Mouse (Mus musculus) lung, embryonic 14.5 days (tissue): Measurements from ENCODE around the gene Plekhg5. TPM values are rescaled to one million over a fixed set of nuclear protein-coding genes. Genes with fewer than 3 reads are reported as not detected.

ENCODE experiments used
- ATAC-seq: fragments of 200-750 bp; cut with Nextera tagmentation; 2 replicates; pipeline ENCODE4 v1.8.0; 2017; ENCODE audit warnings: mild to moderate bottlenecking, moderate TSS enrichment, moderate library complexity; ENCODE audit not compliant: insufficient read depth
- DNase-seq: peaks from one replicate; pipeline ENCODE4 v3.0.0-alpha.2; 2015
- H3K27ac ChIP-seq: fragments of 300-500 bp; sonication (generic); 2 replicates; pipeline ENCODE4 v1.5.1; 2014; ENCODE audit warnings: low read depth, mild to moderate bottlenecking, moderate library complexity
- H3K27me3 ChIP-seq: fragments of 300-500 bp; sonication (generic); 2 replicates; pipeline ENCODE4 v1.6.1; 2014; ENCODE audit warnings: low read length, control low read depth; ENCODE audit not compliant: insufficient read depth
- H3K36me3 ChIP-seq: fragments of 300-500 bp; sonication (generic); 2 replicates; pipeline ENCODE4 v1.6.1; 2014; ENCODE audit warnings: control low read depth; ENCODE audit not compliant: insufficient read depth
- H3K4me1 ChIP-seq: fragments of 300-500 bp; sonication (generic); 2 replicates; pipeline ENCODE4 v1.6.1; 2014; ENCODE audit warnings: antibody characterized with exemption, control low read depth; ENCODE audit not compliant: insufficient read depth
- H3K4me2 ChIP-seq: fragments of 300-500 bp; sonication (generic); 2 replicates; pipeline ENCODE4 v1.6.1; 2014; ENCODE audit warnings: mild to moderate bottlenecking
- H3K4me3 ChIP-seq: fragments of 300-500 bp; sonication (generic); 2 replicates; pipeline ENCODE4 v1.5.1; 2014; ENCODE audit warnings: low read depth, low read length
- H3K9ac ChIP-seq: fragments of 300-500 bp; sonication (generic); 2 replicates; pipeline ENCODE4 v1.6.1; 2014
- H3K9me3 ChIP-seq: fragments of 300-500 bp; sonication (generic); 2 replicates; pipeline ENCODE4 v1.6.1; 2016; ENCODE audit warnings: low read depth, low read length, control low read depth
- CTCF ChIP-seq: IDR thresholded peaks from 2 replicates; pipeline ENCODE4 v1.5.1; 2016; ENCODE audit warnings: antibody characterized with exemption, low read depth
- WGBS: fragments of 180-500 bp; shearing (Covaris S2); extraction: QIAGEN DNeasy Blood & Tissue Kit; methylation state at CpG from one replicate; pipeline ENCODE4 v1.1.7; 2014; 5-methylcytosine and 5-hydroxymethylcytosine counted together
- polyA plus RNA-seq: library from polyadenylated mRNA; unstranded; fragments of >200 nt; fragmentation: Nextera tagmentation; extraction: Ambion mirVana; gene quantifications from 2 replicates; pipeline ENCODE4 v1.2.1, GENCODE M21; 2014

Gene Plekhg5
- polyA plus RNA-seq, 1 experiment from 2014 or later = 18.5 TPM

DNA sequence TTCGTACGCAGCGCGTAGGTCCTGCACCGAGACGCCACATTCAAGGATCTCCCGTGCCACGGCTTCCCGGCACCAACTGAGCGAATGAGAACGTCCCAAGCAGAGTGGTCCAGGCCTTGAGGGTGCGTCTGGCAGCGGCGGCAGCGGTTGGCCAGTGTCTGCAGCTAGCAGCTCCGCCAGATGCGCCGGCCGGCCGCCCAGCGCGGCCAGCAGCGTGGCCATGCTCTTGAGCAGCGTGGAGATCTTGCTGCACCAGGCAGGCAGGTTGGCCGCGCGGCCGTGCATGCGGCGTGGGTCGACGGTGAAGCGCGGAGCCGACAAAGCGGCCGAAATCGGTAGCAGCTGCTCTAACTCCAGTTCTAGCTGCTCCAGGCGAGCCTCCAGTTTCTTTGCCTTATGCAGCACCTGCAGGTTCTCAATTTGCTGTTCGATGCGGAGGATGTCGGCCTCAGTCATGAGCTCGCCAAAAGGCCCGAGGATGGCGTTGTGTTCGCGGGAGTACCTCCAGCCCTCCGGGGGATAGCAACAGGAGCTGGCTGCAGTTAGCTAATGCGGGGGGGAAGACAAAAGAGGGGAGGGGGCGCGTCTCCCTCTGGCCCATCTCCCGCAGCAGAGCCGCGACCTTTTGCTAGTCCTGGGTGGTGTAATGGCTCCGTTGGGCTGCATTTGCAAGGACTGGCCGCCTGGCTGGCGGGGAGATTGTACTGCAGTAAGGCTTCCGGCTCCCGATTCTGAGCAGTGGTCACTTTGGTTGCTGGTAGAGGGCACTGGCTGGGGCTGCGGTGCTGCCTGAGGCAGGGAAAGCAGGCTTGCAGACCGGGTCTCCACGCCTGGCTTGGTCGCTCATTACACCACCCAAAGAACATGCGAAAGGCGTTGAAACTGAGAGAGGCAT is 54.0 kb downstream of the Plekhg5 start:
- Histone ChIP-seq H3K4me2 (peak overlapping the region; percentile 37; the same call in 1 of the 2 replicates), H3K4me1 (0 out of 2 replicates have a peak, but pooled peaks cover 5% of the 10 kb centered on the region), H3K4me3 (peak overlapping the region; percentile 17), H3K27ac (no peak overlapping the region), H3K27me3 (peaks cover 97% of the 10 kb centered on the region), H3K36me3 (no peaks in the 10 kb centered on the region; the same call in 1 of the 2 replicates), H3K9me3 (no peaks in the 10 kb centered on the region), H3K9ac (no peak overlapping the region)
- ATAC-seq = no peak
- WGBS = 12% methylated on average over 65 of the region's 65 CpGs
- TF ChIP-seq CTCF = no peak
- peak; percentile 21 for DNase-seq

GRCm38 (mm10) chr4:152127884-152128283 is 55.6 kb downstream of the Plekhg5 start:
- H3K4me1 ChIP-seq = 0 out of 2 replicates have a peak, but pooled peaks cover 5% of the 10 kb centered on the region
- DNase-seq (no peak), ATAC-seq (no peak)
- WGBS = 74% methylated on average over 11 of the region's 11 CpGs
- no peak overlapping the region for H3K27ac ChIP-seq
- H3K9ac ChIP-seq = no peak overlapping the region
- H3K4me3 ChIP-seq = no peak overlapping the region
- no peak for TF ChIP-seq CTCF
- peaks cover 100% of the 10 kb centered on the region for H3K27me3 ChIP-seq
- H3K9me3 ChIP-seq = no peaks in the 10 kb centered on the region
- no peak overlapping the region for H3K4me2 ChIP-seq
- H3K36me3 ChIP-seq = no peaks in the 10 kb centered on the region; the same call in 1 of the 2 replicates

GRCm38 (mm10) chr4:152128784-152129183 is 56.5 kb downstream of the Plekhg5 start:
- ATAC-seq = no peak
- no peak overlapping the region for H3K27ac ChIP-seq
- no peak overlapping the region for H3K9ac ChIP-seq
- no peak overlapping the region for H3K4me2 ChIP-seq
- no peaks in the 10 kb centered on the region for H3K9me3 ChIP-seq
- TF ChIP-seq CTCF = no peak
- 0 out of 2 replicates have a peak, but pooled peaks cover 5% of the 10 kb centered on the region for H3K4me1 ChIP-seq
- H3K4me3 ChIP-seq = no peak overlapping the region
- DNase-seq = no peak
- H3K36me3 ChIP-seq = no peaks in the 10 kb centered on the region; the same call in 1 of the 2 replicates
- H3K27me3 ChIP-seq = peaks cover 99% of the 10 kb centered on the region
- 58% methylated on average over 5 of the region's 5 CpGs for WGBS

- Histone ChIP-seq H3K9me3 (no peaks in the 10 kb centered on the region), H3K36me3 (no peaks in the 10 kb centered on the region; the same call in 1 of the 2 replicates), H3K27me3 (peaks cover 99% of the 10 kb centered on the region), H3K27ac (no peak overlapping the region), H3K4me1 (0 out of 2 replicates have a peak, but pooled peaks cover 5% of the 10 kb centered on the region), H3K4me2 (peak overlapping the region; percentile 73), H3K9ac (no peak overlapping the region; the same call in 1 of the 2 replicates), H3K4me3 (no peak overlapping the region)
- WGBS = 35% methylated on average over 13 of the region's 13 CpGs
- ATAC-seq (no peak), DNase-seq (no peak)
- no peak for TF ChIP-seq CTCF
Measured at GRCm38 (mm10) chr4:152129395-152129930, 57.2 kb downstream of the Plekhg5 start.

DNA sequence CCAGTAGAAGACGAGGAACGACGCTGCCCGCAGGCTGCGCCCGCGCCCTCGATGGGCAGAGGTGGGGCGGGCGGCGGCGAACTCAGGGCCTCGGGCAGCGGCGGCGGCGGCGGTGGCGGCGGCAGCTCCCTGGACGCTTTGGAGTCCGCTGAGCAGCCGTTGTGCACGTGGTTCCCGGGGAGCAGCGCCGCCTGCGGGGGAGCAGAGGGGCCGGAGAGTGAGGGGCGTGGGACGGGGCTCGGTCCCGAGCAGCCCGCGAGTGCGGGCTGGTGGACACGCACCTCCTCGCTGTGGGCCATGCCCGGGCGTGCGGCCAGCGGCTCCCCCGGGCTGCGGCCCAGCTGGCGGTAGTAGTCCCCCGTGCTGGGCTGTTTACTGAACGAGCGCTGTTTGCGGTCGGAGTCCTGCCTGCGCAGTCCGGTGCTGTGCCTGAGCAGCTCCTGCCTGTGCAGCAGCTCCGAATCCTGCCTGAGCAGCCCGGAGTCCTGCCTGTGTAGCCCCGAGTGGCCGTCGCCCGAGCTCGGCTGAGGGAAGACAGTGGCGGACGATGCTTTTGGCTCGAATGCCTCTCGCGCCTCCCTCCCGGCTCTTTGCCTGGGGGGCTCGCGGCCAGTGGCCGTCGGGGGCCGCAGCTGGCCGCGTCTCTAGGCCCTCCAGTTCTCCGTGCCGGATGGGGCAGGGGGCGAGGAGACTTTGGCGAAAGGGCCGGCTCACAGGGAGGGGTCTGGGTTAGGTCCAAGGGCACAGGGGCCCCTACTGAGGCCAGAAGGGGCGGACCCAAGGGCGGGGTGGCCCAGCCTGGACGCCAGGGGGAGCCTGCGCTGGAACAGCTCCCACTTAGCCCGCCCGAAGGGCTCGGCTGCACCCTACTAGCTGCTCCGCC is 58.7 kb downstream of the Plekhg5 start:
- Histone ChIP-seq H3K4me1 (0 out of 2 replicates have a peak, but pooled peaks cover 5% of the 10 kb centered on the region), H3K4me3 (peak overlapping the region; percentile 41), H3K27me3 (peaks cover 89% of the 10 kb centered on the region), H3K9ac (peak overlapping the region; percentile 44), H3K27ac (peak overlapping the region; percentile 65; the same call in 1 of the 2 replicates), H3K4me2 (peak overlapping the region; percentile 73), H3K9me3 (no peaks in the 10 kb centered on the region), H3K36me3 (no peaks in the 10 kb centered on the region)
- peak; percentile 78 for ATAC-seq
- peak; percentile 43 for TF ChIP-seq CTCF
- under 1% methylated on average over 78 of the region's 85 CpGs for WGBS
- peak; percentile 75 for DNase-seq
